Mouse (Mus musculus): ENCODE data around the gene Adamts4.

- no peak for TF ChIP-seq MAFK (IDR thresholded peaks at IDR 0.05; ENCODE audit: insufficient read depth, low read depth, low read length)
- TF ChIP-seq ZNF384 (IDR thresholded peaks at IDR 0.05; ENCODE audit: low read depth, low read length): no peak
- TF ChIP-seq HCFC1 (IDR thresholded peaks at IDR 0.05; ENCODE audit: borderline replicate concordance, insufficient read depth, low read length): no peak
These were observed 44.3 kb upstream of the Adamts4 start for GRCm38 (mm10) chr1:171205704-171206493.
